ENCODE assay signal across 8 mouse cellular contexts in the genomic region with DNA sequence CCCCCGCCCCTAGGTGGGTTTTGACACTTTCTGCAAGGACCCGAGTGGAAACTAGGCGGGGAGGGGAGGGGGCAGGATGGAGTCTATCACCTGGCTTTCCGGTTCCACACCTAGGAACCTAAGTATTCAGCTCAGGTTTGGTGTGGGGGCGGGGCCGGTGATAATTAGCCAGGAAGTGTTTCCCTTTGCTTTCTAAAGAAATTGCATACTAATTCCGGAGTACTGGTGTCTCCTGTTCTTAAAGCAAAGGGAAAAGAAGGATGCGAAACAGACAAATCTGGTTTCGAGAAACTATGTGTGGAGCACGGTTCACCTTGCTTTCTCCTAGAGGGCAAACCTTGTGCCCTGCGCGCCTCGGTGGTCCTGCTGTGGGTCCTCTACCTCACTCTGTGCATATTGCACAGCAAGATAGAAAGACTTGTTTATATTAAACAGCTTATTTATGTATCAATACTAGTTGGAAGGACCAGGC. TPM values are rescaled to one million over a fixed set of nuclear protein-coding genes. Genes with fewer than 3 reads are reported as not detected.
DNase-seq lines count a peak whose midpoint lies in the region; ATAC-seq lines count a peak whose summit lies in the region.

No protein-coding gene starts in this region.

- WGBS in forebrain, embryonic 10.5 days = 6% methylated on average over 13 of the region's 13 CpGs
- whole genome bisulfite sequencing in kidney, embryonic 14.5 days = 1% methylated on average over 13 of the region's 13 CpGs
- 8% methylated on average over 12 of the region's 13 CpGs for WGBS in macrophage (ENCODE audit: missing documents)

- H3K4me2 ChIP-seq in kidney, embryonic 14.5 days (replicated peaks; ENCODE audit: low read depth, low read length) = peak overlapping the region; percentile 92

- H3K27me3 ChIP-seq in forebrain, embryonic 10.5 days (ENCODE audit: poor library complexity, severe bottlenecking) = peaks cover 96% of the 10 kb centered on the region
- peaks cover 76% of the 10 kb centered on the region for H3K27me3 ChIP-seq in kidney, embryonic 14.5 days (ENCODE audit: control insufficient read depth, insufficient read depth, low read length)

- DNase-seq in heart, adult 11 months = peak; percentile 88
- DNase-seq in heart, postnatal 14 days = no peak
- DNase-seq in forebrain, embryonic 10.5 days (ENCODE audit: extremely low spot score, low spot score) = no peak
- no peak for DNase-seq in left cerebral cortex, adult 9 months (ENCODE audit: low spot score in 2 of 2)
- DNase-seq in layer of hippocampus, postnatal 14 days (ENCODE audit: low spot score in 2 of 2) = no peak
- no peak for DNase-seq in adrenal gland, postnatal 25 days

- peak overlapping the region; percentile 60 for H3K4me3 ChIP-seq in forebrain, embryonic 10.5 days
- H3K4me3 ChIP-seq in kidney, embryonic 14.5 days (ENCODE audit: low read length) = peak overlapping the region; percentile 48
- peak overlapping the region; percentile 36 for H3K4me3 ChIP-seq in macrophage (ENCODE audit: inconsistent target)

- no peaks in the 10 kb centered on the region for H3K79me2 ChIP-seq in macrophage (ENCODE audit: inconsistent target)

- H3K27ac ChIP-seq in forebrain, embryonic 10.5 days = no peak overlapping the region
- H3K27ac ChIP-seq in kidney, embryonic 14.5 days (ENCODE audit: low read depth, low read length) = no peak overlapping the region
- H3K27ac ChIP-seq in macrophage = peak overlapping the region; percentile 41

- no peaks in the 10 kb centered on the region for H3K9me3 ChIP-seq in forebrain, embryonic 10.5 days
- H3K9me3 ChIP-seq in kidney, embryonic 14.5 days (ENCODE audit: control insufficient read depth, low read length) = no peaks in the 10 kb centered on the region

- no peak for ATAC-seq in kidney, embryonic 14.5 days (ENCODE audit: low FRiP score, low TSS enrichment)

- H3K4me1 ChIP-seq in forebrain, embryonic 10.5 days = peaks cover 59% of the 10 kb centered on the region
- peaks cover 11% of the 10 kb centered on the region for H3K4me1 ChIP-seq in kidney, embryonic 14.5 days (ENCODE audit: control insufficient read depth, insufficient read depth, low read length)

- H3K36me3 ChIP-seq in forebrain, embryonic 10.5 days (replicated peaks) = no peaks in the 10 kb centered on the region
- no peaks in the 10 kb centered on the region for H3K36me3 ChIP-seq in kidney, embryonic 14.5 days (ENCODE audit: control insufficient read depth, insufficient read depth, low read length)
- H3K36me3 ChIP-seq in macrophage (ENCODE audit: inconsistent target) = no peaks in the 10 kb centered on the region

- intact Hi-C loops in heart, postnatal 14 days (cut with DNase I) = loop anchor here (5.0 kb wide), 4 partner anchors 47 to 302 kb away; no protein-coding TSS in a partner anchor

- H3K9ac ChIP-seq in kidney, embryonic 14.5 days (ENCODE audit: low read depth, low read length) = no peak overlapping the region

RNA-seq across cellular contexts. Expression of a gene that starts 2.2 kb away (rescaled TPM):
- total RNA-seq in heart, postnatal 14 days (2021) = 10 to 100 TPM; 23.2 to 24.2 TPM
- 0.07 and 0.21 TPM in 2 replicates for polyA plus RNA-seq in forebrain, embryonic 10.5 days (2016; fragmentation: Nextera tagmentation; extraction: Ambion mirVana)
- polyA plus RNA-seq in kidney, embryonic 14.5 days (2014; fragmentation: Nextera tagmentation; extraction: Ambion mirVana) = 0.06 and 0.07 TPM in 2 replicates
- 1 to 10 TPM in 1 of 26 experiments, under 1 TPM in 3, not detected in 22; 0.22 to 1.1 (median 0.62) TPM for total RNA-seq in macrophage (2018; cell fraction: chromatin; rRNA removed)
- total RNA-seq in macrophage (2018; cell fraction: cytosol; rRNA removed) = under 1 TPM in 13 of 26 experiments, not detected in 13; 0.03 to 0.52 (median 0.13) TPM
- 1 to 10 TPM in 2 of 26 experiments, under 1 TPM in 3, not detected in 21; 0.27 to 1.3 (median 0.65) TPM for total RNA-seq in macrophage (2018; cell fraction: nucleus; rRNA removed)
- polyA plus RNA-seq in macrophage (2018) = 0.16 to 0.89 TPM (median 0.19 TPM) in 3 replicates
- 10 to 100 TPM; 12.1 to 15.7 TPM for total RNA-seq in layer of hippocampus, postnatal 14 days (2021)
- 2.6 and 4.2 TPM in 2 replicates for total RNA-seq in adrenal gland, postnatal 25 days (2021)
